Mouse (Mus musculus): ENCODE measurements around the gene Prl3a1.

Prl3a1 gene

GRCm38 (mm10) chr13:27259136-27259535, at the start of gene Prl3a1:
TSS of gene Prl3a1 (plus strand) at chr13:27259436.
- no peak for DNase-seq (ENCODE audit: low spot score in 2 of 2)

GRCm38 (mm10) chr13:27241547-27241946, 17.7 kb upstream of the Prl3a1 start, which contains the start of gene Prl3b1:
TSS of gene Prl3b1 (plus strand) at chr13:27241847.
- DNase-seq (ENCODE audit: low spot score in 2 of 2) = no peak

- no peak for DNase-seq (ENCODE audit: low spot score in 2 of 2)
These were observed 53.3 kb downstream of the Prl3a1 start, which contains the start of gene Prl6a1 for GRCm38 (mm10) chr13:27312334-27313225. TSS of gene Prl6a1 (plus strand) at chr13:27312627.

Data from heart, adult 9 months (tissue).